Mouse (Mus musculus): ENCODE results near the gene Srp9.
A peak's percentile ranks its signal among the peaks of the same experiment; 100 is the strongest.

Gene Srp9

DNA sequence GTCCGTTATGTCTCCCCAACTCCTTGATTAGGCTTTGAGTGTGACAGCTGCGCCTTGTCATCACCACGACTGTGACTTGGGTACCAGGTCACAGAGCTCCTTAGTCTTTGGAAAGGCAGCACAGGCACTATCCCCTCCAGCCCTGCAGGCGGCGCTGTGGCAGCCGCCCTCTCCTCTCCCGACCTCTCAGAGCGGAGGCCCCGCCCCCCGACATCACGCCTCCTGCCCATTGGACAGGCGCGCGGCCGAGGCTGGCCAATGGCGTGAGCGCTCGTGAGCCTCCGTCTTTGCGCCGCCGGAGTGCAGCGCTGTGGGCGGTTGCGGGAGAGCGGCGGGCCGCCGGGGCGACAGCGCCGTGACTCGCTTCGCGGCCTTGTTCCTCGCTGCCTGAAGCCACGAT, at the start of gene Srp9:
TSS of gene Srp9 (plus strand) at position 232 of the 400 bp plus-strand sequence.
- DNase-seq (ENCODE audit: low spot score) = peak; percentile 98

GRCm38 (mm10) chr1:182081744-182082419, 42.7 kb upstream of the Srp9 start:
- no peak for DNase-seq (ENCODE audit: low spot score)

DNA sequence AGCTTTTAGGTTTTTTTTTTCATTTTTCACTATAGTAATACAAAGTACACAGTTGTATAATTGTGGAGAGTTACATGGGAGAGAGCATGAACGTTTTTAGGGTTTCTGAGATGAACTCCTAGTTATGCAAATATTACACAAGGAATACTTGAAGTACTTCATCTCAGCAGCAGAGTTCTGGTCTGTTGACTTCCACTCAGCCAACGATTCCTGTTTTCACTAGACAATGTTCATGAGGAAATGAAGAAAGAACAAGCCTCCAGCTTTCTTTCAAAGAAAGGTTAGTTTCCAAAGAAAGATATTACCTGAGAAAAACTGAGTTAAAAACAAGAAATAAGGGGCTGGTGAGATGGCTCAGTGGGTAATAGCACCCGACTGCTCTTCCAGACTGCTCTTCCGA, 41.1 kb upstream of the Srp9 start:
- no peak for DNase-seq (ENCODE audit: low spot score)

DNA sequence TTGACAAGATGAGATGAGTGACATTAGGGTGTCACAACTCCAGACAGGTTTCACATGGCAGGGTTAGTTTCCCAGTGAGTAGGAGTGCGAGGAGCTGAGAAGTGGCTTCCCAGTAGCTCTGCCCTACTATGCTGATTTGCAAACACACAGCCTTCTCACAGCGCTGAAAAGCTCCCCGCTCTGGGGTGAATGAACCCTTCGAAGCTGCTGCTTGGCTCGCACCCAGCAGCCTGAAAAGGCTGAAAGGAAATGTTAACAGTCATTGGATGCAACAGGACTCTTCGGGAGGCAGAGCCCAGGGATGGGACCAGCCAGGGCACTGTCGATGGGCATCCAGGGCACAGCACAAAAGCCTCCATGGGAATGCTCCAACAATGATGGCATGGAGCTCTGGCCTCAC, 37.8 kb upstream of the Srp9 start:
- DNase-seq (ENCODE audit: low spot score) = peak; percentile 67

DNA sequence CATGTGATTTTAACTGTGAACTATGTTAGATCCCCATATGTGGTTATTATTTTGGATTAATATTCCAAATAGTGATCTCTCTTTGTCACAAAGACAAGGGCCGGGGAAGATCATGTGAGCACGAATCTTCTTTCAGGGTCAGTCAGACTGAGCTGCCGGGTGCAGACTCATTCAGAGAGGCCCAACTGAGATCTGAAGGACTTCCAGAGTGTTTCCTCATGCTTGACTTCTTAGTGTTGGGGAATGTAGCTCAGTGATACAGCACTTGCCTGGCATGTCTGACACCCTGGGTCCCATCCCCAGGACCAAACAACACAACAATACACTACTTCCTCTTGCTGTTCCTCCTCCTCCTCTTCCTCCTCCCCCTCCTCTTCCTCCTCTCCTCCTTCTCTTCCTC, 37.2 kb upstream of the Srp9 start:
- no peak for DNase-seq (ENCODE audit: low spot score)

- DNase-seq (ENCODE audit: low spot score) = peak; percentile 48
Observed at GRCm38 (mm10) chr1:182087753-182088633, 36.5 kb upstream of the Srp9 start.

- DNase-seq (ENCODE audit: low spot score) = peak; percentile 25
Observed at GRCm38 (mm10) chr1:182088844-182089418, 35.6 kb upstream of the Srp9 start.

DNA sequence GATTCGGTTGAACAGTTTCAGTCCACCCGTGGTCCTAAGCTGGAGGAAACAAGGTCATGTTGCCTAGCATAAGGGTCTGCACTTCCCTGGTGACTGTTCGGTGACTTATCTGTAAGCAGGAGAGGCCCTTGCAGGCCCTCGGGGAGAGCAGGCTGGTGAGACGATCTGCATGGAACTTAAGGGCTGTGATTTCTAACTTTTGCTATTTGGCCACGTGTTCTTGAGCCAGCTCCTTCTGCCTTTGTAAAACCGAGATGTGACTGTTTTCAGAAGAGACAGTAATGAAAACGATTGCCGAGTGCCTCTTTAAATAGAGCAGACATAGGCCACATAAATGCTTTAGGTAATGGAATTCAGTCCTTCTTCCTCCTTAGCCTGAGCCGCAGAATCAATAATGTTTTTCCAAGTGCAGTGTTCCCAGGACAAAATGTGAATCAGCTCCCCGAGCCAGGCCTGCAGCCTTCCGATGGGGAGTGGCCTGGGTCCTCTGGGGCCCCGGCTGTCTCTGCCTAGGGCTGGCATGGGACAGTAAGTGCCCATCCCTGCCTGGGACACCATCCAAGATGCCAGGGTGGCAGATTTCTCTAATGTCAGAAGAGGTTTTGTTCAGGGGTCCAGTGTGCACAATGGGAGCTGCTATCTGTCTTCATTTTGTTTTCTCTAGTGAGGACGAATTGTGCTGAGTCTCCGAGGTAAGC, 34.8 kb upstream of the Srp9 start:
- peak; percentile 19 for DNase-seq (ENCODE audit: low spot score)

GRCm38 (mm10) chr1:182090298-182090677, 34.2 kb upstream of the Srp9 start:
- DNase-seq (ENCODE audit: low spot score) = no peak

GRCm38 (mm10) chr1:182091261-182091660, 33.3 kb upstream of the Srp9 start:
- no peak for DNase-seq (ENCODE audit: low spot score)

DNA sequence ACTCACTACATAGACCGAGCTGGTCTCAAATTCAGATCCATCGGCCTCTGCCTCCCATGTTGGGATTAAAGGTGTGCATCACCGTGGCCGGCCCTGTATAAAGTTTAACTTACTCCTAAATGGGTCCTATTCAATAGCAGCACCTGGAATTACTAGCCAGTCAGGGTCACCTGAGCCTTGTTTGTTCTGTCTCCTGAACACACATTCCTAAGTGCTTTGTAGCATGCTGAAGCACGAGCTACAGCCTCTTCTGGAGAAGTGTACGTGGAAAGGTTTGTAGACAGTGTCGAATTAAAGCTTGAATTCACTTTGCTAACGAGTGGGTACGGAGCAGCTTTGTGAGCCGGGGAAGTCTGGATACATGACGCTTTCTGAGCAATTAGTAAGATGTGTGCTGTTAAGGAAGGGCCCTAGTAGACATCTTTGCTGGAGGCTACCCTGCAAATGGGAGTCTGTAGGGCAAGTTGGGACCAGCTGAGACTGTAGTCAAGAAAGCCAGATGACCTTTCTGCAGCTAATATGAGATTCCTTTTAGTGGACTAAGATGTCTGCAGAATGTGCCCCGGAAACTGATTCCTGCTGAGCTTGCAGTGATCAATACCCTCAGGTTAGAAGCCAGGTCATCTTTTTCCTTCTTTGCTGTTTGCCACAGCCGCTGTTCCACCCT, 32.7 kb upstream of the Srp9 start:
- no peak for DNase-seq (ENCODE audit: low spot score)

- no peak for DNase-seq (ENCODE audit: low spot score)
Observed at GRCm38 (mm10) chr1:182092413-182092800, 32.1 kb upstream of the Srp9 start.

DNA sequence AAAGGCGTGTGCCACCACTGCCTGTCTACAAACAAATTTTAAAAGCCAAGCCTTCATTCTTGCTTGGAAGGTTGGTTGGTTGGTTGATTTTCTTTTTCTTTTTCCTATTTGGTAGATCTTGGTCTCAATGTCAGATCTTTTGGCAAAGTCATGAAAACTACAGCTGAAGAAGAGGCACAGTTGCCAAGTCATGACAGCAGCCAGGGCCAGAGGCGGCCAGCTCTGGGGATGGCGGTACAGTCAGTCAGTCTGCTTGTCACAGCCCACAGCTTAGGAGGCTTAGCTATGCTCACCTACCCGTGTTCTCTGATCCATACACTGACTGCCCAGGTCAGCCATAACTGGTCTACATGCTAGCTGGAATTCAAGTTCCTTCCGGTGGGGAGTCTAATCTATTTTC, 31.1 kb upstream of the Srp9 start:
- DNase-seq (ENCODE audit: low spot score) = no peak

DNA sequence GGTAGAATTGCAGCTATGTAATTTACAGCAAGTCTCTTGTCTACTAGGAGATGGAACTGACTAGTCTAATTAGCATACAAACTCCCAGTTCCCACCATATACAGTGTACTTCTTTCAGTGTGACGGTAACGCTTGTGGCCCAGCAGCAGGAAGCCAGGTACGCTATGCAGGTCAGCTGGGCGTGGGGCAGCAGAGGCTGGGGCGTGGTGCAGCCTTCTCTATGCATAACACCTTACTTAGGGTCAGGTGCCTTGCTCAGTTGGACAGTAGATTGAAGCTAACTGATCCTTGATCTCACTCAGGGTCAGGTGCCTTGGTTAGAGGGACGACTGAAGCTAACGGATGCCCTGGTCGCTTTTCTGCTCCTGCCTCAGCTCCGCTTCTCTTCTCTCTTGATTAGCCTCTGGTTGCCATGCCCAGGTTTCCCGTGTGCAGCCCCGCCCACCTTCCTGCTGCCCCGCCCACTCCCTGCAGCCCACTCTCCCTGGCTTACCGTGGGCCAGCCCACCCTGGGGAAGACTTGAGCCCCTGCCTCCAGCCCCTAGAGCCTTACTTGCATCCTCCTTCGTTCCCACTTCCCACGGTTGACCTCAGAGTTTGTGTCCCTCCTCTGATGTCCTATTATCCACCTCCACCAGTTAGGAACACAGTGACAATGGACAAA, 29.9 kb upstream of the Srp9 start:
- DNase-seq (ENCODE audit: low spot score) = no peak

GRCm38 (mm10) chr1:182095240-182095741, 29.2 kb upstream of the Srp9 start:
- no peak for DNase-seq (ENCODE audit: low spot score)

GRCm38 (mm10) chr1:182096707-182097106, 27.8 kb upstream of the Srp9 start:
- no peak for DNase-seq (ENCODE audit: low spot score)

GRCm38 (mm10) chr1:182099062-182099461, 25.5 kb upstream of the Srp9 start:
- DNase-seq (ENCODE audit: low spot score) = no peak

DNA sequence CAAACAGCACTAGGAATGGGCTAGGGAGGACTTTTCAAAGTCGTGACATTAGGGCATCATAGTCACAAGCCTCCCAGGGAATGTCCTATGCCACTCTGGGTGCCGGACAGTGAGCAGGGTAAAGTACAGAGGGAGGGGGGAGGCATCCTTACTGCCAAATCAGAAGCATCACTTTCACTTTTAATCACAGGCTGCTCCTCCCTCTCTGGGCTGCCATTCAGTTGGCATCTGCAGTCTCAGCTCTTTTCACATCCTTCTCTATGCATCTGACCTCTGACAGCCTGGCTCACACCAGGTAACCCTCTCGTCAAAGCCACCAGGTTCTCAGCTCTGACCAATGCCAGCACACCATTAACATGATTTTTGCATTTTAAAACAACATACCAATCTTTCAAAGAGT, 24.1 kb upstream of the Srp9 start:
- no peak for DNase-seq (ENCODE audit: low spot score)

- DNase-seq (ENCODE audit: low spot score) = no peak
Observed at GRCm38 (mm10) chr1:182101468-182101867, 23.1 kb upstream of the Srp9 start.

DNA sequence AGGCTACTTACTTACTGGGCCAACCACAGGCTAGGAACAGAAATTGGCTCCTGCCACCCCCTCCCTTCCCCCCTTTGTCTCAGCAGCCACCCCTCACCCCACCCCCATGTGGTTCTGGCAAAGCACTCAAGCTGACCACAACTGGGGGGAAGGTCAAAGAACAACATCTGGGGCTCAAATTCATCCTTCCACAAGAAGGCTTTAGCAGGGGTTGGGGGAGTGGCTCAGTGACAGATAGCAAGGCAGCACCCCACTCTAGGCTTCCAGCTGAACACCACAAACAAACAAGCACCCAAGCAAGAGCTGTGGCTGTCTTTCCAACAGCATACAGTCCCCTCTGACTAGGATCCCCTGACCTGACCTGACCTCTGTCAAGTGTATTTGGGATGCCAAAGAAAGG, 21.8 kb upstream of the Srp9 start:
- DNase-seq (ENCODE audit: low spot score) = no peak

DNA sequence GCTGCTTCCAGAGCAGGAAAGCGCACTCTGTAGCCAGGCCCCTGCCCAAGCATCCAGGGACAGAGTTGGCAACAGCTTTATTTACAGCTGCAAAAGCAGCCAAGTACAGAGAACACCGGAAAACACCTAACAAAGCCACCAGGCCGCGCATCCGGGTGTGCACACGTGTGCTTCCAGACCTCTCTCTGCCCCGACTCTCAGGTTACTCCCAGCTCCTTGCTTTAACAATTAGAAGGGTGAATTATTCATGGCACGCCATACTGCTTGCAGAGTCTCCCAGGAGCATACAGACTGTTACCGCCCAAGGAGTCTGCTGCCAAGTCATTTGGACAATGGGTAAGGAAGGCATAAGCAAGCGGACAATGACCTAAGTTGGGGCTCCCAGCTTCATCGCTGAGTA, 21.1 kb upstream of the Srp9 start:
- no peak for DNase-seq (ENCODE audit: low spot score)

All from layer of hippocampus, adult 11-12 months (tissue).